Mouse (Mus musculus) forebrain, embryonic 13.5 days (tissue): ENCODE data around the gene Il18. TPM values are rescaled to one million over a fixed set of nuclear protein-coding genes. Genes with fewer than 3 reads are reported as not detected.
A peak's percentile ranks its signal among the peaks of the same experiment; 100 is the strongest.

Experiments
- ATAC-seq: fragments of 200-750 bp; cut with Nextera tagmentation; 2 replicates; pipeline ENCODE4 v1.8.0; 2017
- H3K27ac ChIP-seq: fragments of 300-500 bp; sonication (generic); 2 replicates; pipeline ENCODE4 v1.5.1; 2015; ENCODE audit warnings: inconsistent platforms, mild to moderate bottlenecking, moderate library complexity
- H3K27me3 ChIP-seq: fragments of 300-500 bp; sonication (generic); 2 replicates; pipeline ENCODE4 v1.6.1; 2015; ENCODE audit warnings: mild to moderate bottlenecking, inconsistent platforms
- H3K36me3 ChIP-seq: fragments of 300-500 bp; sonication (generic); 2 replicates; pipeline ENCODE4 v1.6.1; 2015; ENCODE audit warnings: mild to moderate bottlenecking, inconsistent platforms; ENCODE audit not compliant: poor library complexity, severe bottlenecking
- H3K4me1 ChIP-seq: fragments of 300-500 bp; sonication (generic); 2 replicates; pipeline ENCODE4 v1.6.1; 2015; ENCODE audit warnings: inconsistent platforms
- H3K4me2 ChIP-seq: fragments of 300-500 bp; sonication (generic); 2 replicates; pipeline ENCODE4 v1.6.1; 2015; ENCODE audit warnings: inconsistent platforms, mild to moderate bottlenecking, moderate library complexity
- H3K4me3 ChIP-seq: fragments of 300-500 bp; sonication (generic); 2 replicates; pipeline ENCODE4 v1.5.1; 2015; ENCODE audit warnings: mild to moderate bottlenecking, inconsistent platforms
- H3K9ac ChIP-seq: fragments of 300-500 bp; sonication (generic); 2 replicates; pipeline ENCODE4 v1.6.1; 2015; ENCODE audit warnings: mild to moderate bottlenecking, inconsistent platforms
- H3K9me3 ChIP-seq: fragments of 300-500 bp; sonication (generic); replicated peaks from 2 replicates; pipeline ENCODE4 v1.6.1; 2016; ENCODE audit warnings: inconsistent platforms
- WGBS: fragments of 180-500 bp; shearing (Covaris S2); methylation state at CpG from one replicate; pipeline ENCODE4 v1.1.7; 2015; 5-methylcytosine and 5-hydroxymethylcytosine counted together
- polyA plus RNA-seq: library from polyadenylated mRNA; unstranded; fragments of >200 nt; fragmentation: Nextera tagmentation; extraction: Ambion mirVana; gene quantifications from 2 replicates; pipeline ENCODE4 v1.2.1, GENCODE M21; 2015

Il18 gene
- 16.4 and 17.3 TPM in 2 replicates for polyA plus RNA-seq

DNA sequence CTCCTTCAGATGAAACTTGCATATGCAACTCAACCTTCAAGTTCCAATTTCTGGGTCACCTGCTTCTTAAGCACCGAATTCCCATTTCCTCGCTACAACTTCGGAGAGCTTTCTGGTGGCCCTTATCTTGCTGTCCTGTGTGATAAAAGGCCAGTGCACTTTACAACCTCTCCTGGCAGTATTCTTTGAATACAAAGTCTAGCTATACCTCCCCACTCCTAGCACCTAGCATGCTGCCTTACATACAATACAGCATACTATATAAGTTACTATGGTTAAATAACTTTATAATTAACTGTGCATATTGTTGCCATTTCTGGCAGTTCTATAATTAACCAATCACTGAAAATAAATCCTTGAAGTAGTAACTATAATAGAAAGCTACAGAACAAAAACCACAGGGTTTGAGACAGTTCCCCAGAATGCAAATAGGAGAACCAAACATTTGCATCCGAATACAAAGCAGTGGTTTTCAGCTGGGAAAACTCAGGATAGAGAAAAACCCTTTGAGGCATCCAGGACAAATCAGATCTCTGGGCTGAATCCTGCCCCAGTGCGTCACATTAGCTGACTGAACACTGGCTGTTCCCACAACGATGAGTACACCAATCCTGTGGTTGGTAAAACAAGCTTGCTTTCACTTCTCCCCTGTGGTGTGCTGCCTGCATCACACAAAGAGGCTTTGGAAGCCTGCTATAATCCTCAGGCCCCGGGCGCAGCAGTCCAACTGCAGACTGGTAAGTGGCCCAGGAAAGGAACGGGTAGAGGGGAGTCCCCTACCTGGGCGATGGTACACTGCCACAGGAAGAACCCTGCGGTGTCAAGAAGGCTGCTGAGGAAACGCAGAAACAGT, at the start of gene Il18:
TSS of gene Il18 (plus strand) at position 587 of the 853 bp plus-strand sequence.
- peak; percentile 95 for ATAC-seq
- H3K4me3 ChIP-seq: peak within 1 kb of the TSS; percentile 22
- no peaks in the 10 kb centered on the region for H3K36me3 ChIP-seq
- H3K4me1 ChIP-seq: peaks cover 19% of the 10 kb centered on the region
- WGBS: 12% methylated on average over 12 of the region's 12 CpGs
- no peaks in the 10 kb centered on the region for H3K27me3 ChIP-seq
- H3K9me3 ChIP-seq: no peaks in the 10 kb centered on the region
- peak within 1 kb of the TSS; percentile 86 for H3K27ac ChIP-seq
- H3K9ac ChIP-seq: peak within 1 kb of the TSS; percentile 59; the same call in 1 of the 2 replicates
- peak within 1 kb of the TSS; percentile 58 for H3K4me2 ChIP-seq

DNA sequence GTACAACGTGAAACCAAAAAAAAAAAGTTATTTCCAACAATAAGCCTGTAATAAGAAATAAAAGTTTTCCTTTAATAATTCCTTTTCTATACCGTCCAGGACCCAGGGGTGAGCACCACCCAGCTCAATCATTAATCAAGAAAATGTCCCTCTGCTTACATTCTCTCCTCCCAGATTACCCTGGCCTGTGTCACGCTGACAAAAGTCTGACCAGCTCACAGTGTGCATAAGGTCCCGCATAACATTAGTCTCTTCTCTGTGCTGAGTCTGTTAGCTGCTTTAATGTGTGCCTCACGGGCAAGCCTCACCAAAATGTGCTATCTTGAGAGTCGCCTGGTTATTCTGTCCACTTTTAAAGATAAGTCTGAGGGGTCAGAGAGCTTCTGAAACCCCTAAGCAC, 49.2 kb upstream of the Il18 start:
- no peak for ATAC-seq
- Histone ChIP-seq H3K9me3 (no peaks in the 10 kb centered on the region), H3K9ac (no peak overlapping the region), H3K36me3 (no peaks in the 10 kb centered on the region), H3K4me3 (no peak overlapping the region), H3K4me1 (no peaks in the 10 kb centered on the region; the same call in 1 of the 2 replicates), H3K27me3 (no peaks in the 10 kb centered on the region), H3K27ac (no peak overlapping the region), H3K4me2 (no peak overlapping the region)
- 66% methylated on average over 6 of the region's 6 CpGs for WGBS

DNA sequence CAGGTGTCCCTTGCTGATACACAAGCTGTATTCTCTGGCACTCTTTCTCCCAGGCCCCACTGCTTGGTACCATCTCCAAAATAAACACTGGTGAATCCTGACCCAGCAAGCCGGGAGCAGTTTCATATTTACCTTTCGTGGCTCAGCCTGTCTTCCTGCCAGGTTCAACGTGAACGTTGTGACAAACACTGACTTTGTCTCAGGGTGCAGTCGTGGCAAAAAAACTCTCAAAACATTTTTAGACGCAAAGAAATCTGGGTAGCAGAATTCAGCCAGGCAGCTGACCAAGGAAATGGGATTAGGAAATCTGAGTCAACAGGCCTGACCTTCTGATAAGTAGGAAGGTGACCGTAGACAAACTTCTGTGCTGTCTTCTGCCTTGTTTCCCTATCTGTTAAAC, 47.1 kb upstream of the Il18 start:
- H3K9me3 ChIP-seq: no peaks in the 10 kb centered on the region
- WGBS: 89% methylated on average over 7 of the region's 7 CpGs
- H3K4me1 ChIP-seq: no peaks in the 10 kb centered on the region
- no peak overlapping the region for H3K27ac ChIP-seq
- no peak for ATAC-seq
- H3K4me2 ChIP-seq: no peak overlapping the region
- H3K9ac ChIP-seq: no peak overlapping the region
- no peak overlapping the region for H3K4me3 ChIP-seq
- no peaks in the 10 kb centered on the region for H3K36me3 ChIP-seq
- no peaks in the 10 kb centered on the region for H3K27me3 ChIP-seq

DNA sequence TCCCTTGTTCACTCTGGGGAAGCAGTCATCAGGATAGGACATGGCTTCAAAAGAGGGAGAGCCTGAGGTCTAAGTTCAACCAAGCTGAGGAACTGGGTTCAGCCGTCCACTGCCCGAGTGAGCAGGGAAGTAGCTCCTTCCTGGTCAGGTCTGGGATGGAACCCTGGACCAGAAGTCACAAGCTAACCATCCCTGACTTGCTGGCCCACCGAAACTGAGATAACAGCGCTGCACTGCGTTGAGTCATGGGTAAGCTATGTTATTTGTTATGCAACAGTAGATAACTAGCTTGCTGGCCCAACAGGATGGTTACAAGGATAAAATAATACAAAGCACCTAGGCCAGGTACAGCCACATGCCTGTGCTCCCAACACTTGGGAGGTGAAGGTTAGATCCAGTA, 39.2 kb upstream of the Il18 start:
- WGBS: 91% methylated on average over 5 of the region's 5 CpGs
- H3K9ac ChIP-seq: no peak overlapping the region
- H3K9me3 ChIP-seq: no peaks in the 10 kb centered on the region
- no peaks in the 10 kb centered on the region for H3K27me3 ChIP-seq
- ATAC-seq: no peak
- no peak overlapping the region for H3K4me3 ChIP-seq
- H3K4me1 ChIP-seq: no peaks in the 10 kb centered on the region
- H3K36me3 ChIP-seq: no peaks in the 10 kb centered on the region
- no peak overlapping the region for H3K4me2 ChIP-seq
- no peak overlapping the region for H3K27ac ChIP-seq

DNA sequence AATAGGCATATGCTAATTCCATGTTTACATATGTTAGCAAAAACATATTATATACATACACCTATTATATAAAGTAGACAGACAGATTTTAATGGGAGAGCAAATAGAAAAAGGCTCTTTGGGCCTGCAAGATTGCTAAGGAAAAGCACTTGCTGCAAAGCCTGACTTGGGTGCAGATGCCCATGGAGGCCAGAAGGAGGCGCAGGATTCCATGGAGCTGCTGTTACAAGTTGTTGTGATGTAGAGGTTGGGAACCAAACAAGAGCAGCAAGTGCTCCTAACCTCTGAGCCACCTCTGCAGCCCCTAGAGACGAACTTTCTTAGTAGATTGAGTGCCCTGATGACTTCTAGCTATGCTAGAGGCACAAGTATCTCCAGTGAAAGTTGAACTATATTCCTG, 35.8 kb upstream of the Il18 start:
- WGBS: 9% methylated on average over 2 of the region's 2 CpGs
- H3K4me3 ChIP-seq: no peak overlapping the region
- no peak for ATAC-seq
- H3K4me1 ChIP-seq: no peaks in the 10 kb centered on the region
- H3K27ac ChIP-seq: no peak overlapping the region
- no peak overlapping the region for H3K4me2 ChIP-seq
- no peaks in the 10 kb centered on the region for H3K9me3 ChIP-seq
- 0 out of 2 replicates have a peak, but pooled peaks cover 6% of the 10 kb centered on the region for H3K36me3 ChIP-seq
- no peaks in the 10 kb centered on the region for H3K27me3 ChIP-seq
- no peak overlapping the region for H3K9ac ChIP-seq

DNA sequence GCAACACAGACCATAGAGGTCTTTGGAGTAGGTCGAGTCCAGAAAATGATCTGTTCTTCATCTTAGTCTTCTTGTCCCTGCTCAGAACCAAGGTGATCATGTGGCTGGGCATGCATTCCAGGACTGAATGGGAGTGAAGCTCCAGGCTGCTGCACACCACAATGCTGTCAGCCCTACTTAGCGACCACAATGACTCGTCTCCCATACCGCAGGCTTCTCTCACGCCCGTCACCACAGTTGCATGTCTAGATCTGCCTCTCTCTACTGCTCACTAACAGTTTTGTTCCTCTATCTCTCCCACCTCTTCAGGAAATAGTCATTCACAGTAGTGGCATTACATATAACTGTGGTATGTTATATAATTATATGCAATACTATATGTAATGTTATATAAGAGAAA, 33.9 kb upstream of the Il18 start:
- WGBS: 91% methylated on average over 6 of the region's 6 CpGs
- no peak for ATAC-seq
- Histone ChIP-seq H3K4me3 (no peak overlapping the region), H3K9me3 (no peaks in the 10 kb centered on the region), H3K4me2 (no peak overlapping the region), H3K9ac (no peak overlapping the region), H3K4me1 (no peaks in the 10 kb centered on the region), H3K36me3 (0 out of 2 replicates have a peak, but pooled peaks cover 6% of the 10 kb centered on the region), H3K27ac (no peak overlapping the region), H3K27me3 (no peaks in the 10 kb centered on the region)

DNA sequence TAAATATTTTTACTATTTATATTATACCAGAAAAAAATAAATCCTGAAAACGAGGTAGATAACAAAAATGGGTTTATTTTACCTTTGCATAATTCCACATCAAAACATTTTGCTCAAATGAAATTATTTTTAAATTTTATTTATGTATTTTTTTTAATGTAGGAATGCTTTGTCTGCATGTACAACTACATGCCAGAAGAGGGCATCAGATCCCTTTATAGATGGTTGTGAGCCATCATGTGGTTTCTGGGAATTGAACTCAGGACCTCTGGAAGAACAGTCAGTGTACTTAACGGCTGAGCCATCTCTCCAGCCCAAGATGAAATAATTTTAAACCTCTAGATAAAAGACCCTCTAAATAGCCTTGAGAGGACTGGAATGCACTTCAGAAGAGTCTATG, 33.1 kb upstream of the Il18 start:
- 63% methylated on average over 2 of the region's 2 CpGs for WGBS
- Histone ChIP-seq H3K9me3 (no peaks in the 10 kb centered on the region), H3K4me1 (no peaks in the 10 kb centered on the region), H3K9ac (no peak overlapping the region), H3K4me3 (no peak overlapping the region), H3K36me3 (0 out of 2 replicates have a peak, but pooled peaks cover 6% of the 10 kb centered on the region), H3K27me3 (no peaks in the 10 kb centered on the region), H3K27ac (no peak overlapping the region), H3K4me2 (no peak overlapping the region)
- ATAC-seq: no peak

DNA sequence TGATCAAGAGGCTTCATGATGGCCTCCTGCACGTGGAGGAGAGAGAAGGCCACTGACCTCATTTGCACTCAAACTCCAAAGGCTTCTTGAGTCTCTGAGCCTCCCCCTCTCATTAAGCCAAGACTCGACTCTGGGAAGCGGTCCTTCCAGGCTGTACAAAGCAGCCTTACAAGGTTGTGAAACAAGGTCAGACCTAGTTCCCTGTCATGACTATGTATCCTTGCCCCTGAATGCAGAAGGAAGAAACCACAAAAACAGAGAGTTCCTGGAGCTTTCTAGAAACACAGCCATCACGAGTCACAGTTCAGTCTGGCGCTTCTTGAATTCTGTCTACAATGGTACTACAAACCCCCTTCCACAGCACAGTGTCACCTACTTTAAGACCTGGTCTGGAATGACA, 32.1 kb upstream of the Il18 start:
- Histone ChIP-seq H3K4me2 (no peak overlapping the region), H3K9ac (no peak overlapping the region), H3K27ac (no peak overlapping the region), H3K9me3 (no peaks in the 10 kb centered on the region), H3K27me3 (no peaks in the 10 kb centered on the region), H3K36me3 (0 out of 2 replicates have a peak, but pooled peaks cover 6% of the 10 kb centered on the region), H3K4me1 (peaks cover 6% of the 10 kb centered on the region), H3K4me3 (no peak overlapping the region)
- ATAC-seq: no peak
- 81% methylated on average over 5 of the region's 5 CpGs for WGBS

DNA sequence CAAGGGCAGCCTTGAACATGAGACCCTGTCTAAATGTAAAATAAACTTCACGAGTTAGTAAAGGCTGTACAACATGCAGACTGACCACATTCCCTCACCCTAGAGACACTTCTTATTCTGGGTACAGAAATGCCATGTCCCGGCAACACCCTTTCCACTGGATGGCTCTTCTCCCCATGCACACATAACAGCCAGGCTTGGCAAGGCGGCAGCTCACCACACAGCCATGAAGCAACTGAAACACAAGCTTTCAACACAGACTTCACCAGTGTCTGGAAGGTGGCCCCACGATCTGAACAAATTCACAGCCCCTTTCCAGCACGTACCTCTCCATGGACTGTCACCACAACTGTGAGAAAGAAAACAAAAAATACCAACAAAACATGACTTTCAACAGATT, 29.7 kb upstream of the Il18 start:
- peaks cover 12% of the 10 kb centered on the region for H3K4me1 ChIP-seq
- 0 out of 2 replicates have a peak, but pooled peaks cover 6% of the 10 kb centered on the region for H3K36me3 ChIP-seq
- H3K9me3 ChIP-seq: no peaks in the 10 kb centered on the region
- no peak for ATAC-seq
- H3K4me2 ChIP-seq: no peak overlapping the region
- WGBS: 93% methylated on average over 5 of the region's 5 CpGs
- no peak overlapping the region for H3K9ac ChIP-seq
- H3K27me3 ChIP-seq: no peaks in the 10 kb centered on the region
- no peak overlapping the region for H3K4me3 ChIP-seq
- H3K27ac ChIP-seq: no peak overlapping the region

DNA sequence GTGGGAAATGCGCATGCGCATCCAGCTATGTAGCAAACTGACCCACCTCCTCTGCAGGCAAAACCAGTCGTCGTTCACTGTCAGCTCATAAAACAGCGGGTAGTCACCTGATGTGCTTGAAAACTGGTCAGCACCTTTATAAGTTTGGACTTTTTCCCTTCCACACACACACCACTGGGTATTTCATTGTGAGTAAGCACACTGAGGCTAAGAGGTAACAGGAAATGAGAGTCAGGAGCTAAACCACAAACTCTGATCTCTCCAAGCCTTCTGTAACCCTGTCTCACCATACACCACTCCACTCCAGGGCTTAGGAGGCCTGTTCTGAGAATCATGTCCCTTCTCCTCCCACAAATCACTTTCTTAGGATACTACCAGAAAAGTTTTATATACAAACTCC, 29.0 kb upstream of the Il18 start:
- Histone ChIP-seq H3K9ac (no peak overlapping the region), H3K4me2 (no peak overlapping the region), H3K4me1 (peaks cover 12% of the 10 kb centered on the region), H3K36me3 (0 out of 2 replicates have a peak, but pooled peaks cover 6% of the 10 kb centered on the region), H3K27ac (no peak overlapping the region), H3K9me3 (no peaks in the 10 kb centered on the region), H3K27me3 (no peaks in the 10 kb centered on the region), H3K4me3 (no peak overlapping the region)
- ATAC-seq: no peak
- WGBS: 84% methylated on average over 5 of the region's 5 CpGs

DNA sequence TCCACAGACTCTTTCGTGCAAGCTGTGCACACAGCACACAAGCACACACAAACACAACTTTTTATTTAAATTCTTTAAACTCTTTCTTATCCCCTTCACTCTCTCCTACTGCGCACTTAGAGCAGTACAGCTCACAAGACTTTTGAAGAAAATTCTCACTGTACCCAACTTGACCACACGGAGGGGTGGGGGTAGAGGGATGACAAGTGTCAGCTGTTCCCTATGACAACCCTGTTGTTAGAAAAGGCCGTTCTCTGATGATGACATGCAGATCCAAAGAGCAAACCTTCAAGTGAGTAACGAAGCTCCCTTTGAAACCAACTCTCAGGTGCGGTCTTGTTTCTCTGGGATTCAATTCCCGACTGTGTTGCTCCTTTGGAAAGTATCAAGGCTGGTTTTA, 26.8 kb upstream of the Il18 start:
- no peak overlapping the region for H3K27ac ChIP-seq

DNA sequence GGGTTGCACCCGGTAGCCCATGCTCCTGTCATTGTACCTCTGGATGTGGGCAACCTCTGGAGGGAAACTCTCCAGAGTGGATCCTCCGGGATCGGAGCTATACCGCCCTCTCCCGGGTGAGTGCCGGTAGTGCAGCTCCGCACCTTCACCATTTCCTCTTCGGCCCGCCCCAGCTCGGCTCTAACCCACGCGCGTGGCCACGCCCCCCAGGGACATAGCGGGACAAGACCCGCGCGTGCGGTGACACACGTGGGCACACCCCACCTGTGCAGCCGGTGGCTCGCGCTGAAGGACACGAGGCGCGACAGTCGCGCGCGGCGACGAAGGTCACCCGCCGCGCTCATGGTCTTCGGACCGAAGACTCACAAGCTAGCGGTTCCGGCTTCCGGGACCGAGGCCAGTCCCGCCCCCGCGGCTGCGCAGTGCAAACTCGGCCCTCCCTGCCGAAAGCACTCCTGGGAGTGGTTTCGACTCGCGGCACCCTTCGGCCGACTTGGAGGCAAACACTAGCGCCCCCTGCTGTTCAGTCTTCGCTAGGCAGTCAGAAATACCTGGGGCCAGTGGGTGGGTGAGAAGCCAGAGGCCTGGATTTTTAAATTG, 26.2 kb upstream of the Il18 start, which contains the start of gene Pts:
TSS of gene Pts (minus strand) at position 432 of the 600 bp plus-strand sequence.
- WGBS: under 1% methylated on average over 54 of the region's 54 CpGs
- peak within 1 kb of the TSS; percentile 65 for H3K27ac ChIP-seq

More for the DNA sequence above, 26.8 kb upstream of the Il18 start:
- Histone ChIP-seq H3K4me1 (peaks cover 15% of the 10 kb centered on the region), H3K4me3 (peak overlapping the region; percentile 81), H3K36me3 (no peaks in the 10 kb centered on the region), H3K27me3 (no peaks in the 10 kb centered on the region), H3K9ac (peak overlapping the region; percentile 77), H3K9me3 (no peaks in the 10 kb centered on the region), H3K4me2 (peak overlapping the region; percentile 59)
- peak; percentile 14 for ATAC-seq
- 47% methylated on average over 7 of the region's 7 CpGs for WGBS

More for the DNA sequence above, 26.2 kb upstream of the Il18 start, which contains the start of gene Pts:
- peak; percentile 99 for ATAC-seq
- Histone ChIP-seq H3K9me3 (no peaks in the 10 kb centered on the region), H3K4me1 (peaks cover 15% of the 10 kb centered on the region), H3K9ac (peak within 1 kb of the TSS; percentile 77), H3K4me2 (peak within 1 kb of the TSS; percentile 59), H3K27me3 (no peaks in the 10 kb centered on the region), H3K4me3 (peak within 1 kb of the TSS; percentile 81), H3K36me3 (no peaks in the 10 kb centered on the region)
